Mouse (Mus musculus) A20 (cell line): ENCODE measurements around the gene Lamb1.

Experiments
- DNase-seq: peaks from one replicate; pipeline ENCODE4 v3.0.0-alpha.2; 2011; ENCODE audit warnings: low read depth, low spot score

Lamb1 gene

DNA sequence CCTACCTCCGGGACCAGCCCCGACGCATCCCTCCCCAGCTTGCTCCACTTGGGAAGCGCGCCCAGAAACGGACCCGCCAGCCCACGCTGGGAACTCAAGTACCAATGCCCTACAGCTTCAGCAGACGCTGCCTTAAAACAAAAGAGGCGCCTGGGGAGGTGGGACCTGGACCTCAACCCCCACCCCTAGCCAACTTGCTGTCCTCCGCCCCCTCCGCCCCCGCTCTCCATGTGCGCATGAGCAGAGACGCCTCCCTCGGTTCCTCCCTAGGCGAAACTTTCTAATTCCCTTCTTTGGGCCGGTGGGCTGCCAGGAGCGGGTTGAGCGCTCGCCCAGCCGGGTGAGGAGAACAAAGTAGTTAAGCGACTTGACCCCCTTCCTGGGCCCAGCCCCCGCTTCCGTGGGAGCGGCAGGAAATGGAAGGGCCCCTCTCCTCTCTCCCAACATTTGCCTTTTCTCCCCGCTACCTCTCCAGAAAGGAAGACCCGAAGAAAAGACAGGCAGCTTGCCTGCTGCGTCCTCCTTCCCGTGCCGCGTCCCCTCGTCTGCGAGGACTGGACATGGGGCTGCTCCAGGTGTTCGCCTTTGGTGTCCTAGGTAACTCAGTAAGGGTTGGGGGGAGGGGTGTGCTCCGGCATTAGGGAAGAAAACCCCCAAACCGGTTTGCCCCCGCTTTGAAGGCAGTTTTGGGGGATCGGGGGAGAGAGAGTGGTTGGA lies at the start of gene Lamb1:
Lamb1 (plus strand) TSS at position 230 of the 717 bp plus-strand sequence.
- no peak for DNase-seq

DNA sequence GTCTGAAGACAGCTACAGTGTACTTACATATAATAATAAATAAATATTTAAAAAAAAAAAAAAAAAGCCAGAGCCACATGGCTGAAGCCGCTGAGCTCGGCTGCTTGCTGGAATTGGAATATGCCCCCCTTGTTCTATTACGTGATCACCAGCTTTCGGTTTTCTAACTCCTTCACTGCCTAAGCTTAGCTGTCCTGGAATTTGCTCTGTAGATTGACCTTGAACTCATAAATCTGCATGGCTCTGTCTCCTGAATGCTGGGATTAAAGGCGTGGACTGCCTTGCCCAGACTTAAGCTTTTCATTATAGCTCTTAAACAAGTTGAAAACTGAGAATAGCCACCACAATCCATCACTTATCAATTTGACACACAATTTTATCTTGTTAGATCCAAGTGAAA lies 47.8 kb upstream of the Lamb1 start:
- no peak for DNase-seq

DNA sequence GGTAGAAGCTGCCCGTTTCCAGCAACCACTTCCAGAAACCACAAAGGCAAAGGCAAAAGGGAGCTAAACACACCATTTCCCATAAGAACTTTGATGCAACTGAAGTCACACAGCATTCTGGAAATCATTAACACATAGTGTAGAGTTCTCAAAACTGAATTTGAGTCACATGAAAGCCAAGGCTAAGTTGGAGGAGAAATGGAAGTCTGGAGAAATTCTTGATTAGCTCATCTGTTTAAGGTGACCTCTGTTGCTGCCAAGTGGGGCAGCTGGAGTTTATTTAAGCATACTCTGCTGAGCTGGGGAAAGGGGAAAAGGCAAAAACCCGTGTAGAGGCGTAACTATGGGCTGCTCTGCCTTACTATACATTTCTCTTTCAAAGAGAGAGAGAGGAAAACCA lies 46.3 kb upstream of the Lamb1 start:
- no peak for DNase-seq

DNA sequence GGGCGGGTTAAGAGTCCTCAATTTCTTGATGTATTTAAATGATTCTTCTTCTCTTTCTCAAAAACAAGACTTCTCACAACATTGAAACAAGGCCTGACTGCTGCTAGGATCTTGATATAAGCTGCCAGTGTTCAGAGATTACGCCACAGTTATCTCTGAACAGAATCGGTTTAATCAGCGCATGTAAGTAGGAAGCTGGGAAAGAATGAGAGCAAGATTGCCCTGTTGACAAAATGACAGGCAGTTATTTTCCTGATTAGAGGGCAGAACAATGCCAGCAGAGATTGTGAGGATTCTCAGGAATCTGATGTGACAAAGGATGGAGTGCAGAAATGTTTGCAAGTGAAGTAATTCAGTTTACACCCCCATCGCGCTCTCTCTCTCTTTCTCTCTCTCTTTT lies 43.5 kb upstream of the Lamb1 start:
- DNase-seq: no peak

DNA sequence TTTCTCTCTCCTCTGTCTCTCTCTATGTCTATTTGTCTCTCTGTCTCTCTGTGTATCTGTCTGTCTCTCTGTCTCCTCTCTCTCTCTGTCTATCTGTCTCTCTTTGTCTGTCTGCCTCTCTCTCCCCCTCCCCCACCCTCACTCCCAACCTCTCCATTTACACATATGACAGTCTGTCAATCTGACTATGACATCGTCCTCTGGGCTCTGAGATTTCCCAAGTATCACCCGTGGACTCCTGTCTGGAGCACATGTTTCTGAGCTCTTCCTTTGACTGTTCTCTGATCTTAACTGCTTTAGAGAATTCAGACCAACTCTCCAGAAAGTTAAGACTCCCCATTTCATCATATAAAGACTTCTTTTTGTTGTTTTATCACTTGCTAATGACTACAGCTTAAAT lies 42.8 kb upstream of the Lamb1 start:
- DNase-seq: no peak

DNA sequence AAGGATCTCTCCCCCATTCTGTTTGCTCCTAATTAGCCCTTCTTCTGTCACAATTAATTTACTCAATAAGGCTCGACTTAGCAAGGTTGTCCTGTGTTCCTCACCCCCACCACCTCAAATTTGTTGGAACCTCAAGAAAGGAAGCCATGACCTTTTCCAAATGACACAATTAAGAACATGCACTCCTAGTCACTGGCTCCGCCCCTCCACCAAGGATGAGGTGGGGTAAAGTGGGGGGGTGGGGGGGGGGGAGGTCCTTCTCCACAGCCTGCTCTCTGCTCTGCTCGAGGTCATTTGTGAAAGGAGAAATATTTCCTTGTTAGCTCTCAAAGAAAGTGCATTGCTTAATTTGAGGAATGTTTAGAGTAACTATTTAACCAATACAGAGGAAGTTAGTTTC lies 42.3 kb upstream of the Lamb1 start:
- no peak for DNase-seq

DNA sequence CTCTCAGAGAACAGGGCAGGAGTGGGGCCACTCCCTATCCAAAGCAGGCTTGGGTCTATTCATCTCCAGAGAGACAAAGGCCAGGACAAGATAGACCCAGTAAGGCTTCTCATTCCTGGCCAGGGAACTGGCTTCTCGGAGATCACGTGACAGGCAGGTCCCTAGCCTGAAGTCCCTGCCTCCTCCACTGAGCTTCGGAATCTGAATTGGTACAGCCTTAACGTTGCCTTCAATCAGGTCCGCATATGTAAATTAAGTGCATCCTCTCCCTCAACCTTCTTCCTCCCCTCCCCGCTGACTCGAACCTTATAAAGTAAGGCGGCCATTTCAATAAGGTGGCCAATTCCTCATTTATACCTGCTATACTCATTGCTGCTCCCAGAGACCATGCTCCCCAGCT lies 39.6 kb upstream of the Lamb1 start:
- DNase-seq: no peak

DNA sequence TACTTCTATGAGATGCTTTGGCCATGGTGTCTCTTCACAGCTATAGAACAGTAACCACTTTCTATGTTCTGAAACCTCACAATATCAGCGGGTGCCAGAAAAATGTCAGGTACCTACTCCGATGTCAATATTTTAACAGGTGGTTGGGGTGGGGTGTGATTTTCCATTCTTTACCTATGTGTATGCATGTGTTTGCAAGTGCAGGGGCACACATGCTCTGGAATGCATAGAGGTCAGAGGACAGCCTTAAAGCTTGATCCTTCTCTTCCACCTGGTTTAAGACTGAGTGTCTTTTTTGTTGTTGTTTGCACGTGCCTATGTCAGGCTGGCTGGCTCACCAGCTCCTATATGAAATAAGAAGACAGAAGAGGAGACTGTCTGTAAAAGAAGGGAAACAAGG lies 37.9 kb upstream of the Lamb1 start:
- DNase-seq: no peak

DNA sequence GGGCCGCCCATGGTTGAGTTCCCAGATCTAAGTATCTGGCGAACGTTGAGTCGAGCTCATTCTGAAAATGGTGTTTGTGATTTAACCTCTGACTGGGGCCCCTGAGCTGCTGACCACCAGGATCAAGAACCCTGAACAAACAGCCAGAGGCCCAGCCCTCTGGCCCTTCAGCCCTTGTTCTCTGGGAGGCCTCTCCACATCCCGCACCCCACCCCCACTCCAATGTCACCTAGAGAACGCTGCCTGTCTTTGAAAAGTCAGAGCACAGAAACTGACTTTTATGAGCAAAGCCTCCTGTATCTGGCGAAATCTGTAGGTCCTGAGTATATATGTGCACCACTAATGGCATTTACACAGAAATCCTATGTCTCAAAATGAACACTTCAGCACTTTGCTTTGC lies 36.2 kb upstream of the Lamb1 start:
- DNase-seq: no peak

DNA sequence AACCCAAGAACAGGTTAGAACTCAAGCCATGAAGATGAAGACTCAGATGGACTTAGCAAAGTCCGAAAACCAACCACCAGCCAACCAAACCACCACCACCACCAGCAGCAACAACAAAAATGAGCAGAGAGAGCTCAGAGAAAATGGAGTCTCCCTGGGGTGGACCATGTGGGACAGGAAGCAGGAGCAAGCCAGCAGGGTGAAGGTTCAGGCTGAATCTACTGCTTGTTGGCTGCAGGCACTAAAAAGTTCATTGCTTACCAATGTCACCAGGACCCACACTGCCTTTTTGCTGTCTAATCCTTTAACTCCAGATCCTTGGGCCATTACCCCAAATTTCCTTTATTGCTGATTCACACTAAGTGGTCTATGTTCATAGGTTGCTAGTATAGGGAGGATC lies 32.4 kb upstream of the Lamb1 start:
- no peak for DNase-seq

DNA sequence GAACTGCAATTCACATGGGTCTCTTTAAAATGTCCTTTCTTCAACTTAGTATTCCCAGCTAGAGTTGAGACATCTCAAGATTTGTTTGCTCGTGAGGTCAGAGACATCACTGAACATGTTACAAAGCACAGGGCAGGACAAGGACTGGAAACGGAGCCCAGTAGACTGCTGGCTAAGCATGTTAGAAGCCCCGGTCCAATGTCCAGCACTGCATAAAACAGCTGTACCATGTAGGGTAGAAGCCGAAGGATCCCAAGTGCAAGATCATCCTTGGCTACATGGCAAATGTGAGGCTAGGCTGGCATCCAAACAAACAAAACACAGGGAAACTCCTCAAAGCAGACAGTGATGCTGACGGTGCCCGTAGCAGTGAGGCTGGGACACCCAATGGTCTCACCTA lies 30.0 kb upstream of the Lamb1 start:
- DNase-seq: no peak

DNA sequence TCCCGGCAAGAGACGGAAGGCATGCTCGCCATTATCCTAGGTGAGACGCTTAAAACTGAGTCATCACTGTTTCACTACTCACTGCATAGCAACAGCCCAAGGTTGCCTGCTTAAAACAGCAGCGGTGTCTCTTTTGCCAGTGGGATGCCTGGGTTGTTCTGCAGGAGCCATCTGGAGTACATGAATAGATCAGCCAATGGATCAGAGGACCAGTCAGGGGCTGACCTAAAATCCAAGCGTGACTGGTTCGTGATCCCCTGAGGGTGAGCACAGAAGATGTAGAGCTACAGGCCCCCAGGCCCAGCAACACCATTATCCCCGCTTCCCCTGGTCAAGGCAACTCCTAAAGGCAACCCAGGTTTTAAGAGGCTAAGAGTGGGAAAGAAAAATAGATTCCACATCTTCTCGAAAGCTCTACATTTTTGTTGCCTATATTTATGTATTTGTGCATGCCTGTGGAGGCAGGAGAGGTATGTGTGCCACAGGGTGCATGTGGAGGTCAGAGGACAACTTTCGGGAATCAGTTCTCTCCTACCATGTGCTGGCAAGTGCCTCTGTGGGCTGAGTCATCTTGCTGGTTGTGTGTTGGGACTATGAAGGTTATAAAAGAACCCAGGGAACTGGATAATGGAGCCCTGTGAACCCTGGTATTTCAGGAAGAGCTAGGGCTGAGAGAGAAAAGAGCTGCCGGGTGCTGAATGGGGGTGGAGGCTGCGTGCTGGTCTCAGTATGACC lies 28.0 kb upstream of the Lamb1 start:
- no peak for DNase-seq

DNA sequence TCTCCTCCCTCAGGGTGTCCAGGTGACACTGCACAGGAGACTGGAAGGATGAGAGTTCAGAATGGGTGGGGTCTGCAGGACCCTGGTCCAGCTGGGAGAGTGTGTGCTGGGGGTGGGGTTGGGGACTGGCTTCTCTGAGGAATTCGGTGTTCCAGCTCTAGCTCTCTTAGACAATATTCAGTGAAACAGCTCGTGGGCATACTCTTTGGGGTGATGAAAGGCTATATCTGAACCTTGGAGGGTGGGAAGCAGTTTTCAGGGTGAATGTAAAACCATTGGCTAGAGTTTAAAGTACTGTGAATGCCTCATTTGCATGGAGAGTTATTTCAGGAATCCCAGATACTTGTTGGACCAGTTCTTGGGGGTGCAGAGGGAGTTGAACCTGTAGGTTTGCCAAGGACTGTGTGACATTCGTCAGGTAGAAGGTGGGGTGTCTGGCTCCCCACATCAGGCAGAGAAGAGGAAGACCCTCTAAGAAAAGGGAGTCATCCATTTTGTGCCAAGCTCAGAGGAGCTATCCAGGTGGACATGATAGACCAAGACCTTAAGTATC lies 25.9 kb upstream of the Lamb1 start:
- DNase-seq: no peak

DNA sequence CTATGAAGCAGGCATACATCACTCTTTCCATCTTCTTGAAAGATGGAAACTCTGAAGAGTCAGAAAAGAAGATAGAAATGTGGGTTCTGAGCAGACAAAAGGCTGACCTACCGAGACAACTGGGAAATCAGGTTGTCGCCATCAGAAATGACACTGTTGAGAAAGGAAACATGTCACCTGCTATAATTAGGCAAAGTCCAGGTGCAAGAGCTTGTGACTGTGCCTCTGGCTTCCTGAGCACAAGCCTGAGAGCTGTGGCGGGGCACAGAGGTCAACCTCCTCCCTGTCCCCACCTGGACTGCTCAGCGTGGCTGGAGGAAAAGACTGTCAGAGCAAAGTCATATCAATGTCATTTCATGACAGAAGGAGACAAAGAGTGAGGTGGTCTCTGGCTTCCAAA lies 25.2 kb upstream of the Lamb1 start:
- DNase-seq: peak; percentile 31

DNA sequence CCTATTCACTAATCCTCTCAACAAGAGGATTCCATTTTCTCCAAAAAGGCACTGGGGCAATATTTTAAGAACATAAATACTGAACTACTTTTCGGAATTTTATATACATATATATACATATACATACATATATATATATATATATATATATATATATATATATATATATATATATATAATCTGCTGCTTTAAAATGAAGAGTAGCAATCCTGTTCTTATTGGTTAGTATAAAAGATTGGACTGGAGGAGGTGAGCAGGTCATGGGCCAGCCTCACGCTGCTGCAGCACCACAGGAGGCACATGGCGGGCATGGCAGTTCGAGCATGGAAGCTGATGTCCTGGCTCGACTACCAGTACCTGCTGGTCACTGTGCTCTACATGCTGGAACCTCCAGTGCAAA lies 24.6 kb upstream of the Lamb1 start, which contains the start of gene Gm6993:
Gm6993 (plus strand) TSS at position 301 of the 400 bp plus-strand sequence.
- DNase-seq: no peak

DNA sequence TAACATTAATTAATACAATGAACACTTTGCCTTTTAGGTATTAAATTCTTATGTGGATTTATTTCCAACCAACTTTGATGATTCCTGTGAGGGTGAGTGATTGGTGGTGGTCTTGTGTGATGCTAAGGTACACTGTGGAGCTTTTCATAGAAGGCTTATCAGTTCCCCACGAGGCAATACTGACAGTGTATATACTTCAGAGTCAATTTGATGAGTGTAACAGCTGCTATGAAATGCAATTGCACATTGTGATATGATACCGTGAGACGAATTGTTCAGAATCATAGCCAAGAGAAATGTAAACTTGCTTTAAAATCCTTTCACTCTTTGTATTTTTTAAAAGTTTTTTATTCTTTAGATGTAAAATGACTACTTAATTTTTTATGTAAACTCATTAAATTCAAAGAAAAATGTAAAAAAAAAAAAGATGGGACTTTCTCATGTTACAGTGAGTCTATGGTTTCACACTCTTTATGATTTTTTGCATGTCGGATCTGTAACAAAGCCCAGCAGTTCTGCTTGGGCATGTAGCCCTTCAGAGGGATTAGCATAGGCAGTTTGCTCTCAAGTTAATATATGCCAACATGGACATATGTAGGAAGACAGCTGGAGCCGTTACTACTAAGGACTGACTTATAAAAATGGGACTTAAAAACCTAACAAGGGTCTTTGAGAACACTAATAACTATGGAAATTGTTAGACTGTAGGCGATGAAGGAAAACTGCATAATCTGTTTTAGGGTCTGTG lies 23.3 kb upstream of the Lamb1 start:
- DNase-seq: no peak

DNA sequence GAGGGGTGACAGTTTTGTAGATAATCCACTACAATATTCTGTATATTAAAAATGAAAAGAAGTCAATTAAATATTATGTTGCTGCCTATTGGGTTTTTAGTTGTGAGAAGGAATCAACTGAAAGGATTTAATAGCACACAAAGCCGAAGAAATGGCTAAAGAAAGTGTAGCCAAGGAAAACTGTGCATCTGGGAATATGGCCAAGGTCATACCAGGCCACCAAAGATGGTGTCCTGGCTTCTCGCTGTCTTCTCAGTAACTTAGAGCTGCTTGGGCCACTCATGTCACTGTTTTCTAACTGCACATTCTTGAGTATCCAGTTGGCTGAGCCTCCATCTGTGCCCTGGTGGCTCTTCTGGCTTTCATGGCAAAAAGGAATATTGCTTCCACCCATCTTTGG lies 21.0 kb upstream of the Lamb1 start:
- DNase-seq: no peak

DNA sequence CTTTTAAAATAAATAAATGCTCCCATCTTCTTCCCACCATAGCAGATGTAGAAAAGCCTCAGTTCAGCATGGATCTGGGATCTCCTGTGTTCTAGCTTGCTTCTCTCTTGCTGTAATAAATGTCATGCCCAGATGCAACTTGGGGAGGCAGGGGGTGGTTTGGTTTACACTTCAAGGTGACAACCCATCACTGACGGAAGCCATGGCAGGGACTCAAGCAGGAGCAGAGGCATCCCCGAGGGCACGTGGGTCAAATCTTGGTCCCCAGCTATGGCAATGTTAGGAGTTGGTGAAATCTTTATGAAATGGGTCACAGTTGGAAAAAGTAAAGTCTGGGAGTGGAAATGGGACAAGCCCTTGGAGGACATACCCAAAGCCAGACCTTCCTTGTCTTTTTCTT lies 20.3 kb upstream of the Lamb1 start:
- DNase-seq: no peak

DNA sequence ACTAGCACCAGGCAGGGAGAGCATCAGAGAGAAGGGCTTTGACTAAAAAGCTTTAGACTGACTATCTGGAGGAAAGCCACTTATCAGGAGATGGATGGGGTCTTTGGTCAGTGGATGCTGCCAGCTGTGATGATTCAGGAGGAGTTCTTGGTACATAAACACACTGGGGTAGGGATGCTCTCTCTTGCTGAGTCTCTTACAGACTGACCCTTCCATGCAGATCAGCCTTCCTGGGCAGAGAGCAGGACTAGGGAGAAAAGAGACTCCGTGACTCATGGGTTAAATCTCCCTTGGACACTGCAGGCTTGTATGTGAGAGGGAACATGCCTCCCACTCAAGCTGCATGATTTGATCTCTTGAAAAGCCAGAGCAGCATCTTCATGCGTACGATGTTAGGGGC lies 18.9 kb upstream of the Lamb1 start:
- no peak for DNase-seq

DNA sequence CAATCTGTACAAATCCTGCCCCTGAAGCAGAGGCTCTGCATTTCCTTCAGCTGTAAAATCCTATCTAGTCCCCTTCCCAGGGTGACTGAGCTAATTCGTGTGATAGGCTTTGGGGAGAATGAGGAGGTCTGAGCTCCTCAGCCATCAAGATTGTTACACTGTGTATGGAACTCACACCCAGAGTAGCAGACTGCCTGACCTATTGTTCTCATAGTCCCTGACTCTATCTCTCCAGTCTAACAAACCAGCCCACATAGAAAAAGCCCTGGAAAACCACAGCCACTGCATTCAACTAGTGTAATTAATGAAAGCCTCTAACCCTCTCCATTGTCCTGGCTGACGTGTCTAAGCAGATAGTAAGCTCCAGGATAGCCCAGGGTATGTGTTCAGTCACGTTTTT lies 18.4 kb upstream of the Lamb1 start:
- DNase-seq: no peak

DNA sequence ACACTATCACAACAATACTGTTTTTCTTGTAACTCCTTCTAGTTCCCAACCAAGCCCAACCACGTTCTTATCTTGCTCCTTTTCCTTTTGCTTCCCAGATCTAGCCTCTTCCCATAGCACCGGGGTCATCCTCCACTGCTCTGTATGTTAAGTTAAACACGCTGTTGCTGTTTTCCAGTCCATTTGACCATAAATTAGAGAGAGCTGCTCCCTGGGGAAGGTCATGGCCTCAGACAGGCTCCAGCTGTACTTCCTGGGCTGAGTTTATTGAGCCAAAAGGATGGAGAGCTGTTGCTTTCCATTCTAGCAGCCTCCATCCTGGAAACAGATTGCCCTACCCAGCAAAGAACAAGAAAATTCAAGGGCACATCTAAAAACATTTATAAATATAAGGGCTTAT lies 16.9 kb upstream of the Lamb1 start:
- no peak for DNase-seq

DNA sequence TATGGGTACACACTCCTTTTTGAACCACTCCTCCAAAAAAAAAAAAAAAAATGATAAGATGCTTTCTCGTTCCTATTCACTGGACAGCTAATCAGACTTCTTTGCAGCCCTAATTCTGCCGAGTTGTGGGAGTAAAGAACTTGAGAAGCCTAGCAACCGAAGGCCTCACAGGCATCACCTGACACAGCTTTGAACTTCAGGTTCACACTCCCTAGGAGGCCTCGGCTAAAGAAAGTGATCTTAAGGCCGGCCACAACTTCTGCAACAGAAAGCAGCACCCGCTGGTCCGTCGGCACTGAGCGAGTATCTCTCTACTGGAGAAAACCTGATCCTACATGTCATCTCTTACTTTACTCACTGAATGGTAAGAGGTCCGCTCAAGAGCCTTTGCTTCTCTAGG lies 16.4 kb upstream of the Lamb1 start:
- DNase-seq: no peak
